Mouse (Mus musculus) activated CD4-positive, CD25-positive, alpha-beta regulatory T cell (primary cell): Measurements from ENCODE around the gene Olfr611. TPM values are rescaled to one million over a fixed set of nuclear protein-coding genes. Genes with fewer than 3 reads are reported as not detected.

ENCODE experiments used
- polyA plus RNA-seq, 2 experiments: library from polyadenylated mRNA; unstranded; fragments of 100-300 nt; shearing (Covaris generic); gene quantifications; one replicate each; pipeline ENCODE4 v1.2.1; 2017

Gene Olfr611
- polyA plus RNA-seq: not detected

DNA sequence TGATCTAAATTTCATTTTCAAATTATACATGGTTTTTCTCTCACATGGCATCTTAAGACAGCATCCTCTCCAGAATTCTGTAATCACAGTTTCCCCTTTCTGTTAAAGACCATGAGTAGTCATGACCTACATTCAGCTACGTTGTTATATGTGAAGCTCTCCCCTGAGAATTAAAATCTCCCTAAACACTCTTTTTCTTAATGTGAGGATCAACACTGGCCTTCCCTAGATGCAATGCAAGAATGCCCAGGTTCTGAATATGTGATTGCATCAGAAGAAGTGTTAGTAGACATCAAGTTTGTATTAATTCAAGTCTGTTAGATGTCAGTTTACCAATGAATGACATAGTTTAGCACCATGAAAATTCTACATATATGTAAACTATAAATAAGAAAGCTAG, at the start of gene Olfr611:
Gene Olfr611 (minus strand): TSS at position 101 of the 400 bp plus-strand sequence.

GRCm38 (mm10) chr7:103569043-103569442, 48.4 kb upstream of the Olfr611 start, which contains the start of gene Olfr616:
Olfr616 (minus strand) TSS chr7:103569143.

GRCm38 (mm10) chr7:103555779-103556178, 35.1 kb upstream of the Olfr611 start, which contains the start of gene Olfr615:
Olfr615 (plus strand) TSS chr7:103556079.

GRCm38 (mm10) chr7:103547774-103548173, 27.1 kb upstream of the Olfr611 start, which contains the start of gene Olfr613:
Olfr613 (plus strand) TSS chr7:103548074.

GRCm38 (mm10) chr7:103542617-103543016, 22.0 kb upstream of the Olfr611 start, which contains the start of gene Olfr612:
Olfr612 (minus strand) TSS chr7:103542717.

GRCm38 (mm10) chr7:103512022-103512421, 8.6 kb downstream of the Olfr611 start, which contains the start of gene Olfr610:
Olfr610 (minus strand) TSS chr7:103512122.

DNA sequence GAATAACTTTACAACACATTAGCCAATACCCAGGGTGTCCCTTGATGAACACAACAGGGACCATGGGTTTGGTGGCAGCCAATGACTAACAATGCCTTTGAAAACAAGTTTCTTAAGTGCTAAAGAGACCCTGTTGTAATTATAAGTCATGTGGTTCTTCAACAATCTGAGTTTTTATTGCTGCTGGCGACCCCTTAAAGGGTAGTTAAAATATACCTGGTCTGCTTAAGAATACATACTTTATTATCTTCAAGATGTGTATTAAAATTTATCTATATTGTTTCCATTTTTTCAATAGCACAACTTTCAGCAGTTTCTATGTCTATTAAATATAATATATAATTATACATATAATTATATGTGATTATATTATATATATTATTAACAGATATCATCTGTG, 22.7 kb downstream of the Olfr611 start, which contains the start of gene Olfr609:
Gene Olfr609 (minus strand): TSS at position 101 of the 400 bp plus-strand sequence.

DNA sequence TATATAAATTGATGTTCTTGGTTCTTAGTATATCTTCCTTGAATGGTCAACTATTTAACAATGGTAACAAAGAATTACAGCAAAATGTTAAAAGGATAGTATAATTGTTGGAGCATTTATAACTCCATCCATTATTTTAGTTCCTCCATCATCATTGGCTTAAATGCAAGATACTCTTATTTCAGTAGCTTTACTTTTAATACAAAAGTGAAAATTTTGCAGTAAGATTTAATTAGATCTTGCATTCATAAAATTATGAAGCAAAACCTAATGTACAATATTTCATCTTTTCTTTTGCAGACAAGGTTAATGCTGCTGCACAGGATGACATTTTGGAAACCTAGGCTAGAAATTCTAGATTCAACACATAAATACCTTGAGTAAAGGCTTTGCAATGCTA, 51.1 kb downstream of the Olfr611 start, which contains the start of gene Olfr608:
Gene Olfr608 (plus strand): TSS at position 301 of the 400 bp plus-strand sequence.

Other genes with a start within 250 kb of the Olfr611 start
- gene Olfr596, start 215.2 kb downstream of the Olfr611 start, polyA plus RNA-seq: not detected
- under 1 TPM in 1 of 2 experiments, not detected in 1; 0.55 TPM for gene Olfr597, start 204.5 kb downstream of the Olfr611 start, polyA plus RNA-seq
- not detected for gene Olfr598, start 197.3 kb downstream of the Olfr611 start, polyA plus RNA-seq
- gene Olfr599, start 184.9 kb downstream of the Olfr611 start, polyA plus RNA-seq: not detected
- gene Olfr600, start 171.2 kb downstream of the Olfr611 start, polyA plus RNA-seq: not detected
- not detected for gene Olfr601, start 158.2 kb downstream of the Olfr611 start, polyA plus RNA-seq
- gene Olfr603, start 134.7 kb downstream of the Olfr611 start, polyA plus RNA-seq: not detected
- under 1 TPM in 1 of 2 experiments, not detected in 1; 0.25 TPM for gene Usp17lc, start 105.8 kb downstream of the Olfr611 start, polyA plus RNA-seq
- not detected for gene Olfr605, start 75.4 kb downstream of the Olfr611 start, polyA plus RNA-seq
- gene Olfr606, start 71.8 kb downstream of the Olfr611 start, polyA plus RNA-seq: under 1 TPM in 1 of 2 experiments, not detected in 1; 0.07 TPM
- gene Olfr607, start 56.7 kb downstream of the Olfr611 start, polyA plus RNA-seq: under 1 TPM in 1 of 2 experiments, not detected in 1; 0.05 TPM
- gene Olfr608, start 51.0 kb downstream of the Olfr611 start, polyA plus RNA-seq: not detected
- gene Olfr609, start 22.8 kb downstream of the Olfr611 start, polyA plus RNA-seq: under 1 TPM in 1 of 2 experiments, not detected in 1; 0.17 TPM
- not detected for gene Olfr610, start 8.7 kb downstream of the Olfr611 start, polyA plus RNA-seq
- gene Olfr612, start 21.9 kb upstream of the Olfr611 start, polyA plus RNA-seq: not detected
- not detected for gene Olfr613, start 27.2 kb upstream of the Olfr611 start, polyA plus RNA-seq
- under 1 TPM in 1 of 2 experiments, not detected in 1; 0.28 TPM for gene Olfr615, start 35.2 kb upstream of the Olfr611 start, polyA plus RNA-seq
- gene Olfr616, start 48.3 kb upstream of the Olfr611 start, polyA plus RNA-seq: under 1 TPM in 1 of 2 experiments, not detected in 1; 0.11 TPM
- not detected for gene Olfr617, start 52.2 kb upstream of the Olfr611 start, polyA plus RNA-seq
- gene Olfr618, start 69.3 kb upstream of the Olfr611 start, polyA plus RNA-seq: not detected
- gene Olfr619, start 79.7 kb upstream of the Olfr611 start, polyA plus RNA-seq: not detected
- gene Olfr620, start 91.7 kb upstream of the Olfr611 start, polyA plus RNA-seq: under 1 TPM; 0.06 to 0.15 TPM
- gene Olfr622, start 121.9 kb upstream of the Olfr611 start, polyA plus RNA-seq: not detected
- under 1 TPM in 1 of 2 experiments, not detected in 1; 0.16 TPM for gene Olfr623, start 142.9 kb upstream of the Olfr611 start, polyA plus RNA-seq
- gene Olfr624, start 150.3 kb upstream of the Olfr611 start, polyA plus RNA-seq: under 1 TPM in 1 of 2 experiments, not detected in 1; 0.06 TPM
- gene Olfr625-ps1, start 161.9 kb upstream of the Olfr611 start, polyA plus RNA-seq: not detected
- under 1 TPM in 1 of 2 experiments, not detected in 1; 0.41 TPM for gene Olfr243, start 193.8 kb upstream of the Olfr611 start, polyA plus RNA-seq
- gene Olfr628, start 209.5 kb upstream of the Olfr611 start, polyA plus RNA-seq: not detected
- not detected for gene Olfr629, start 224.1 kb upstream of the Olfr611 start, polyA plus RNA-seq
- not detected for gene Olfr630, start 236.5 kb upstream of the Olfr611 start, polyA plus RNA-seq